Mouse (Mus musculus): ENCODE measurements around the gene Hnrnpa1. TPM values are rescaled to one million over a fixed set of nuclear protein-coding genes. Genes with fewer than 3 reads are reported as not detected.
"Not testable (repeated sequence)": the region's sequence is repeated elsewhere in the genome, so short reads cannot be mapped to it uniquely, and the experiment has no call there.

Hnrnpa1 gene
- polyA plus RNA-seq, 1 experiment from 2014 or later, result 669 TPM

DNA sequence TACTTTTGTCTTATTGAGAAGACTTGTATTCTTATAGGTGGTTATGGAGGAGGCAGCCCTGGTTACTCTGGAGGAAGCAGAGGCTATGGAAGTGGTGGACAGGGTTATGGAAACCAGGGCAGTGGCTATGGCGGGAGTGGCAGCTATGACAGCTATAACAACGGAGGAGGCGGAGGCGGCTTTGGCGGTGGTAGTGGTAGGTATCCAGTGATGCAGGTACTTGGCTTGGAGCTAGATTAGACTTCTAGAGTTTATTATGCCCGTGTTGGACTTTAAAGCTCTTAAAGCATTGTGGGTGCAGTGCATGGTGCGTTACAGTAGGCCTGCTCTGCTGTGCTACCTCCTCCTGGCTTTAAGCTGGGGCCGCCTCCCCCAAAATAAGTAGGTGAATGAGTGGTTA lies 2.7 kb downstream of the Hnrnpa1 start:
- peak overlapping the region; percentile 72 for H3K4me3 ChIP-seq (replicated peaks)
- H3K4me1 ChIP-seq, result peaks cover 18% of the 10 kb centered on the region
- H3K9ac ChIP-seq, result 0 out of 2 replicates have a peak overlapping the region, but pooled peaks have one; percentile 3
- H3K9me3 ChIP-seq (replicated peaks), result no peaks in the 10 kb centered on the region
- ATAC-seq (ENCODE audit: insufficient number of reproducible peaks, low FRiP score, low TSS enrichment, low read depth), result no peak
- H3K4me2 ChIP-seq (replicated peaks), result peak overlapping the region; percentile 73
- peaks cover 54% of the 10 kb centered on the region for H3K36me3 ChIP-seq
- no peaks in the 10 kb centered on the region for H3K27me3 ChIP-seq
- H3K27ac ChIP-seq (replicated peaks), result no peak overlapping the region
- WGBS, result 60% methylated on average over 8 of the region's 8 CpGs

DNA sequence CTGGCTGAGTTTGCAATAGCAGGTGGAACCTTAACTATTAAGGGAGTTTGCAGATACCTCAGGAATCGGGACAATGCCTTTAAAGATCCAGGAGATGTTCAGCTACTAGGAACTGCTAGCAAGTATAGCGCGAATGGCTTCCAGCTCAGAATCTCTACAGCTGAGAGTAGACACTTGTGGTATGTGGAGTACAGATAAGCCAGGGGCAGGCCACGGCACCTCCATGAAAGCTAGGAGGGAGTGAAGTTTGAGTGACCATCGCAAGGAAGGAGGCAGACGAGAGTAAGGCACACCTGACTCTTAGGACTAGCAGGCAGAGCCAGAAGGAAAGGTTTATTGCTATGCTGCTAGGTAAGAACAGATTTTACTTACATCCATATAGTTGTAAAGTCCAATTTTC lies 5.4 kb downstream of the Hnrnpa1 start:
- 78% methylated on average over 6 of the region's 6 CpGs for WGBS
- H3K9ac ChIP-seq, result no peak overlapping the region
- H3K4me2 ChIP-seq (replicated peaks), result no peak overlapping the region
- peaks cover 18% of the 10 kb centered on the region for H3K4me1 ChIP-seq
- H3K27ac ChIP-seq (replicated peaks), result no peak overlapping the region; the same call in 1 of the 2 replicates
- ATAC-seq (ENCODE audit: insufficient number of reproducible peaks, low FRiP score, low TSS enrichment, low read depth), result no peak
- no peaks in the 10 kb centered on the region for H3K9me3 ChIP-seq (replicated peaks)
- H3K36me3 ChIP-seq, result peaks cover 66% of the 10 kb centered on the region
- H3K4me3 ChIP-seq (replicated peaks), result no peak overlapping the region
- no peaks in the 10 kb centered on the region for H3K27me3 ChIP-seq

DNA sequence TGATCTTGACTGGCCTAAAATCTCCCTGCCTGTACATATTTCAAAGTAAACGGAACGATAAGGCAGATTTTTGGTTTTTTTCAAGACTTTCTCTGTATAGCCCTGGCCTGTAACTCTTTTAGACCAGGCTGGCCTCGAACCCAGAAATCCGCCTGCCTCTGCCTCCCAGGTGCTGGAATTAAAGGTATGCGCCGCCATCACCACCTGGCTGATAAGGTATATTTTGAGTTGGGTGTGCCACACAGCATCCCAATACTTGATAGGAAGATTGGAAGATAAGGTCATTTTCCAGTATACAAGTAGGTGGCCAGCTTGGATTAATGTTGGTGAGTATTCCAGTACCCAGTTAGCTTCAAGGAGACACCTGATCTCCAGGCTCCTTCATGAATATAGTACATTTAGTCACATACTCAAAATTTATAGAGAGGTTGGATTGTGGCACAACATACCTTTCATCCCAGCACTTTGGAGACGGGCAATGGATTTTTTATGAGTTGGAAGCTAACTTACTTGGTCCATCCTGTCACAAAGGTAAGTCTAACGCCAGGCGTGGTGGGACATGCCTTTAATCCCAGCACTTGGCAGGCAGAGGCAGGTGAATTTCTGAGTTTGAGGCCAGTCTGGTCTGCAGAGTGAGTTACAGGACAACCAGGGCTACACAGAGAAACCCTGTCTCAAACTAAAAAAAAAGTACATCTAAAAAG lies 7.0 kb downstream of the Hnrnpa1 start:
- Histone ChIP-seq H3K9ac (no peak overlapping the region), H3K27me3 (no peaks in the 10 kb centered on the region), H3K27ac (replicated peaks) (no peak overlapping the region), H3K4me1 (peaks cover 16% of the 10 kb centered on the region), H3K36me3 (peaks cover 60% of the 10 kb centered on the region), H3K4me3 (replicated peaks) (no peak overlapping the region), H3K4me2 (replicated peaks) (no peak overlapping the region), H3K9me3 (replicated peaks) (no peaks in the 10 kb centered on the region)
- ATAC-seq (ENCODE audit: insufficient number of reproducible peaks, low FRiP score, low TSS enrichment, low read depth), result no peak
- 85% methylated on average over 9 of the region's 9 CpGs for WGBS

DNA sequence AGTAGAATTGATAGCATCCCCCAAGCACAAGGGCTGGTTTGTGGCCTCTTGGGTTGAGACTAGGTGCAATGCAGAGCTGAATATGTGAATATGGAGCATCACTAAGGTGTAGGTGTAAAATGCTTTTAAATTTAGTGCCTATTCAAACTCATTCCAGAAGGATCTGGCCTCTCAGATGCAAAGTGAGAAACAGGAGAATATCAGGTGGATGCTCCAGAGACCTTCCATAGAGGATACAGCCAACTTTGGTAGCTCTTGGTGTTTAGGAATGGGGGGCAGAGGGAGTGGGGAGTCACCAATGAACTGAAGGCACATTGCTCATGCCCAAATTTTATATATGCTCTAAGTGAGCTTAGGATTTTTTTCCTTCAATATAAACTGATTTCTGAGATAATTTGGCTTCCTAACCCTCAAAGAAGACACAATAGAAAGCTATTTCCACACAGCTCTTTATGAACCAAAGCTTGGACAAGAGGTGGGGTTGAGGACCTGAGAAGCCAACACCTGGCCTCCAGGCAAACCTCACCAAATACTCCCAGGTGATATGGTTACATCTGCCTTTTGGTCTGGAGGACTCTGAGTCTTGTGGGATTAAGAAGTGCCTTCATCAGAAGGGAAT lies 7.7 kb downstream of the Hnrnpa1 start:
- H3K36me3 ChIP-seq, result peaks cover 54% of the 10 kb centered on the region
- no peaks in the 10 kb centered on the region for H3K27me3 ChIP-seq
- no peak for ATAC-seq (ENCODE audit: insufficient number of reproducible peaks, low FRiP score, low TSS enrichment, low read depth)
- H3K4me2 ChIP-seq (replicated peaks), result no peak overlapping the region
- H3K27ac ChIP-seq (replicated peaks), result no peak overlapping the region
- H3K4me3 ChIP-seq (replicated peaks), result no peak overlapping the region
- H3K4me1 ChIP-seq, result peaks cover 9% of the 10 kb centered on the region
- H3K9ac ChIP-seq, result no peak overlapping the region
- H3K9me3 ChIP-seq (replicated peaks), result no peaks in the 10 kb centered on the region

DNA sequence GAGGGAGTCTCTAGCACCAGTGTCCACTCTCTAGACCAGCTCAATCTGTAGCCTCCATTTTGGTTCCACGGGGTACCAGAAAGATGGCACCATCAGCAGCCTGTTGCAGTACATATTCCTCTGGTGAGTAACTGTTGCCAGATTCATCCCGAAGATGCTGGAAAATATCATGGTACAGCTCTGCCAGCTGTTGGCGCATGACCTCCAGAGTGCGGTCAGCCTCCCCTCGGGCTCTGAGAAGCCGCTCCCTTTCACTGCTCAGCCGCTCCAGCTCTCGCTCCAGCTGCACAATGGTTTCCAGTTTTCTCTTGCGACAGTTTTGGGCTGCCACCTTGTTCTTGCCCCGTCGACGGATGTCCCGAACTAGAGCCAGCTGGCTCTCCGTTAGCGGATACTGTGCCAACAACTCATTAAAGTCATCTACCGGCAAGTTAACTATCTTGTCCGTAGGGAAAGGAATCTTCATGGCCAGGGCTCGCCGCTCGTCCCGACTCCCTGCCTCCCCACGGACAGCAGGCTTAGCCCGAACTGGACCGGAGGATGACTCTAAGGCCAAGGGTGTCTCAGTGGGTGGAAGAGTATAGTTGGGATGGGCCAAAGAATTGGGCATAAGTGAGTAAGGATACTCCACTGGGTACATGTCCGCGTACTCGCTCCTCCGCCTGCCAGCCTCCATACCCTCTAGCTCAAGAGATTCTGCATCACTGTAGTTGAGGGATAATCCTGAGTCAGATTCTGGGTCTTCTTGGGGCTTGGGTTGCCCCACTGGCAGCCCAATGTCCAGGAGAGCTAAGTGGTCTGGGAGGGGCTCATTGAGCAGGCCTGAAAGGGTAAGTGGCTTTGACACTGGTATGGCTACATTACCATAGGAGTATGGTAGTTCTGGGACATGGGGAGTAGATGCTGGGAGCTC lies 8.4 kb downstream of the Hnrnpa1 start:
- WGBS, result 77% methylated on average over 28 of the region's 28 CpGs
- Histone ChIP-seq H3K4me1 (0 out of 2 replicates have a peak, but pooled peaks cover 3% of the 10 kb centered on the region), H3K27ac (replicated peaks) (no peak overlapping the region), H3K9ac (no peak overlapping the region), H3K4me2 (replicated peaks) (no peak overlapping the region), H3K27me3 (no peaks in the 10 kb centered on the region), H3K4me3 (replicated peaks) (no peak overlapping the region), H3K9me3 (replicated peaks) (no peaks in the 10 kb centered on the region), H3K36me3 (peaks cover 46% of the 10 kb centered on the region)
- peak; percentile 47; the same call in 1 of the 2 replicates for ATAC-seq (ENCODE audit: insufficient number of reproducible peaks, low FRiP score, low TSS enrichment, low read depth)

DNA sequence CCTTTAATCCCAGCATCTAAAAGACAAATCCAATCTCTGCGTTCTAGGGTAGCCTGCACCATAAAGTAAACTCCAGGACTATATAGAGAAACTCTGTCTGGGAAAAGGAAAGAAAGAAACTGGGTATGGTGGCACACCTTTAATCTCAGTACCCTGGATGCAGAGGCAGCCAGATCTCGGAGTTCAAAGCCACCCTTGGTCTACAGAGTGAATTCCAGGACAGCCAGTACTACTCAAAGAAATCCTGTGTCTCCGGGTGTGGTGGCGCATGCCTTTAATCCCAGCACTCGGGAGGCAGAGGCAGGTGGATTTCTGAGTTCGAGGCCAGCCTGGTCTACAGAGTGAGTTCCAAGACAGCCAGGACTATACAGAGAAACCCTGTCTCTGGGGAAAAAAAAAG lies 9.3 kb downstream of the Hnrnpa1 start:
- not testable (repeated sequence) for H3K27ac ChIP-seq (replicated peaks); ATAC-seq (ENCODE audit: insufficient number of reproducible peaks, low FRiP score, low TSS enrichment, low read depth); H3K4me1 ChIP-seq; H3K4me2 ChIP-seq (replicated peaks); H3K4me3 ChIP-seq (replicated peaks); H3K9ac ChIP-seq; H3K27me3 ChIP-seq; H3K9me3 ChIP-seq (replicated peaks)
- WGBS, result 80% methylated on average over 6 of the region's 6 CpGs
- H3K36me3 ChIP-seq, result peaks cover 42% of the 10 kb centered on the region

DNA sequence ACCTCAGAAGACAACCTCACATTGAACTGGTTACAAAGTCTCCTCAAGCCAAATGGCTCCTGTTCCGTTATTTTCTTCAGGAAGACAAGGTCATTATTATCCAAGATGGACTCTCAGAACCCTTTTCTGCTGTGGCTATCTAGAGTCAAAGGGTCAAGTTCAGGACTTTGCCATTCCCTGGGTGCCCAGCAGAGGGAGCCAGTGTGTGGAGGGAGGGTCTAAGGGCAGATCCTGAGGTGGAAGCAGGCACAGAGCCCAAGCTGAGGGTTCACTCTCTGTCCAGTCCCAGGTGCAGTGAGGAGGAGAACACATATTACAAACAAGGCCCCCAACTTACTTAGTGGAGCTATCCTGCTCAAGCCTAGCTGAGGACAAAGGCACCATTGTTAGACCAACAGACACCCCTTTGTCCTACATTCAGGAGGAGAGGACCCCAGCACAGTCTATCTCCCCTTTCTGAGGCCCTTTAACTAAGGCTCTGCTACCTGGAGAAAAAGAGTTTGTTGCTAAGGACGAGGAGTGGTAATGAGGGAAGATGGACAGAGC lies 10.0 kb downstream of the Hnrnpa1 start:
- Histone ChIP-seq H3K4me2 (replicated peaks) (no peak overlapping the region), H3K27me3 (no peaks in the 10 kb centered on the region), H3K36me3 (peaks cover 38% of the 10 kb centered on the region), H3K4me1 (peaks cover 9% of the 10 kb centered on the region), H3K27ac (replicated peaks) (no peak overlapping the region), H3K9ac (no peak overlapping the region), H3K4me3 (replicated peaks) (no peak overlapping the region), H3K9me3 (replicated peaks) (no peaks in the 10 kb centered on the region)
- WGBS, result 20% methylated on average over 2 of the region's 2 CpGs
- no peak for ATAC-seq (ENCODE audit: insufficient number of reproducible peaks, low FRiP score, low TSS enrichment, low read depth)

DNA sequence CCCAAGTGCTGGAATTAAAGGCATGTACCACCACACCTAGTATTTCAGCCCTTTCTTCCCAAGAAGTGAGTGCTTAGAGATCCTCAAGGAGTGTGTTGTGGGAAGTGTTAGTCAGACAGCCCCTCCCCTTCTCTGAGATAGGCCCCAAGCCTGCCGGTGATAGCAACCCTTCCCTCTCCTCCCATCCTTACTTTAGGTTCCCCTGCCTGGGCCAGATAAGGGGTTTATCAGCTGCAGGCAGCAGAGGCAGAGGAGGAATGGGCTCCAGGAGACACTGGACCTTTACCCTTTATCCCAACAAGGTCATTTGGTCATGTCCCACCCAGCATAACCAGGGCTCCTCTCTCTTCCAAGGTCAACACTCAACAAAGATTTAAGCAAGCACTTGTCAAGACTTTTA lies 11.4 kb downstream of the Hnrnpa1 start:
- H3K4me2 ChIP-seq (replicated peaks), result no peak overlapping the region
- no peaks in the 10 kb centered on the region for H3K27me3 ChIP-seq
- H3K9ac ChIP-seq, result no peak overlapping the region
- peaks cover 25% of the 10 kb centered on the region for H3K36me3 ChIP-seq
- H3K4me1 ChIP-seq, result peaks cover 12% of the 10 kb centered on the region
- no peak for ATAC-seq (ENCODE audit: insufficient number of reproducible peaks, low FRiP score, low TSS enrichment, low read depth)
- H3K27ac ChIP-seq (replicated peaks), result no peak overlapping the region
- WGBS, result 64% methylated on average over 1 of the region's 1 CpGs
- H3K4me3 ChIP-seq (replicated peaks), result no peak overlapping the region
- no peaks in the 10 kb centered on the region for H3K9me3 ChIP-seq (replicated peaks)

DNA sequence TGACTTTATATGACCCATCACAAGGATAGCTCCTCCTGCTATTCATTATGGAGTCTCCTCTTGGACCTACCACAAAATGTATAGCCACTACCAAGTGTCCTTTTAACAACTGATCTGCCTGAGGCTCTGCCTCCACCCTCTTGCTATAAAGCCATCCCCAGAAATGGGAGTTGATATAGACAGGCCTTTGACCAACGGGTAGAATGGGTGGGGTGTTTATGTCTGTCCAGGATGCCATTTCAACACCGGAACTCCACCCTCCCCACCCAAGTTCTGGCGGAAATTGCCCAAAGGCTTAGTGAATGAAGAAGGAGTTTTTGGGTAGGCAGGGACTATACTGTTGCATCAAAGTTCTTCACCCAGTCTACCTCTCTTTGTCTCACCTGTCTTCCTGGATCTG lies 12.4 kb downstream of the Hnrnpa1 start:
- H3K9ac ChIP-seq, result no peak overlapping the region
- H3K4me2 ChIP-seq (replicated peaks), result no peak overlapping the region
- peaks cover 12% of the 10 kb centered on the region for H3K4me1 ChIP-seq
- WGBS, result 78% methylated on average over 3 of the region's 3 CpGs
- H3K27ac ChIP-seq (replicated peaks), result no peak overlapping the region
- no peak overlapping the region for H3K4me3 ChIP-seq (replicated peaks)
- no peak for ATAC-seq (ENCODE audit: insufficient number of reproducible peaks, low FRiP score, low TSS enrichment, low read depth)
- no peaks in the 10 kb centered on the region for H3K9me3 ChIP-seq (replicated peaks)
- peaks cover 14% of the 10 kb centered on the region for H3K36me3 ChIP-seq
- no peaks in the 10 kb centered on the region for H3K27me3 ChIP-seq

DNA sequence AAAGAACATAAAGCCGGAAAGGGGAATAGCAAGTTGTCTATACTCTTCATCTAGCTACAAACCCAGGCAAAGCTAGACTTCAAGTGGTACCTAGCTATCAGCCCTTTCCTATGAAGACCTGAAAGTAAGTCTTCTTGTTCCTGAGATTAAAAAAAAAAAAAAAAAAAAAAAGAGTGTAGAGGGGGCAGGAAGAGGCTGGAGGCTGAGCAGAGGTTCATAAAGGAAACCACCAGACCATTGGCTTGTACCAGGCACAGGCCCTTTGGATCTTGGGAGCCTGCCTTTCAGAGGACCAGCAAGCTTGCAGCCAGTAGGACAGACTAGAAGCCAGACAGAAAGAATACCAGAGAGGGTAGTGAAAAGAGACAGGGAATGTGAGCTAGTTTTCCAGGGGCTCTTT lies 13.1 kb downstream of the Hnrnpa1 start:
- WGBS, result 100% methylated on average over 1 of the region's 1 CpGs
- no peak overlapping the region for H3K27ac ChIP-seq (replicated peaks)
- H3K4me3 ChIP-seq (replicated peaks), result no peak overlapping the region
- H3K4me1 ChIP-seq, result peaks cover 15% of the 10 kb centered on the region
- H3K4me2 ChIP-seq (replicated peaks), result no peak overlapping the region
- no peaks in the 10 kb centered on the region for H3K9me3 ChIP-seq (replicated peaks)
- peaks cover 7% of the 10 kb centered on the region for H3K36me3 ChIP-seq
- no peak overlapping the region for H3K9ac ChIP-seq
- peaks cover 2% of the 10 kb centered on the region; the same call in 1 of the 2 replicates for H3K27me3 ChIP-seq
- ATAC-seq (ENCODE audit: insufficient number of reproducible peaks, low FRiP score, low TSS enrichment, low read depth), result no peak

DNA sequence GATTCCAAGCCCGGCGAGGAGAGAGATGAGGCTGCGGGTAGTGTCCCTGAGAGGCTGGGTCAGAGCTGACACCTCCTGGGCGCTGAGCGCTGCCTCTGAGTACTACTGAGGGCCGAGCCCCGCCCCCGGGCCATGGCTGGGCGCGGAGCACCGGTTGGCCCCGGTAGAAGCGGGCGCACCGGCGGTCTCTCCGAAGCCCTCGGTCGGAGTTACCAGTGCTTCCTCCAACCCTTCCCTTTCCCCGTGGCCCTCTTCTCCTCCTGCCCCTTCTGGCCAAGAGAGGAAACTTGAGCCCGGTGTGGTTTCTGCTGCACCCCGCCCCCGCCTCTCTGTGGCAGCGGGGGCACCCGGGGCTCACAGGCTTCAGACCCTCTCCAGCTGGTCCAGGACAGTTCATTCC lies 14.9 kb downstream of the Hnrnpa1 start:
- H3K9ac ChIP-seq, result peak overlapping the region; percentile 37
- peak overlapping the region; percentile 90 for H3K4me2 ChIP-seq (replicated peaks)
- H3K9me3 ChIP-seq (replicated peaks), result no peaks in the 10 kb centered on the region
- ATAC-seq (ENCODE audit: insufficient number of reproducible peaks, low FRiP score, low TSS enrichment, low read depth), result peak; percentile 55
- H3K4me1 ChIP-seq, result peaks cover 23% of the 10 kb centered on the region
- peak overlapping the region; percentile 45 for H3K4me3 ChIP-seq (replicated peaks)
- no peaks in the 10 kb centered on the region for H3K36me3 ChIP-seq
- under 1% methylated on average over 25 of the region's 25 CpGs for WGBS
- H3K27me3 ChIP-seq, result peaks cover 2% of the 10 kb centered on the region; the same call in 1 of the 2 replicates
- H3K27ac ChIP-seq (replicated peaks), result no peak overlapping the region

Measured in embryonic facial prominence, embryonic 15.5 days (tissue).